Mouse (Mus musculus): Measurements from ENCODE around the gene Gm20517.

GRCm38 (mm10) chr17:47564612-47565011 lies 46.8 kb upstream of the Gm20517 start:
- TF ChIP-seq CTCF (IDR thresholded peaks at IDR 0.05; ENCODE audit: low read depth) (no peak), EP300 (IDR thresholded peaks at IDR 0.05; ENCODE audit: low read depth) (no peak)
